8 mouse cellular contexts compared by ENCODE assay signal in the genomic region with DNA sequence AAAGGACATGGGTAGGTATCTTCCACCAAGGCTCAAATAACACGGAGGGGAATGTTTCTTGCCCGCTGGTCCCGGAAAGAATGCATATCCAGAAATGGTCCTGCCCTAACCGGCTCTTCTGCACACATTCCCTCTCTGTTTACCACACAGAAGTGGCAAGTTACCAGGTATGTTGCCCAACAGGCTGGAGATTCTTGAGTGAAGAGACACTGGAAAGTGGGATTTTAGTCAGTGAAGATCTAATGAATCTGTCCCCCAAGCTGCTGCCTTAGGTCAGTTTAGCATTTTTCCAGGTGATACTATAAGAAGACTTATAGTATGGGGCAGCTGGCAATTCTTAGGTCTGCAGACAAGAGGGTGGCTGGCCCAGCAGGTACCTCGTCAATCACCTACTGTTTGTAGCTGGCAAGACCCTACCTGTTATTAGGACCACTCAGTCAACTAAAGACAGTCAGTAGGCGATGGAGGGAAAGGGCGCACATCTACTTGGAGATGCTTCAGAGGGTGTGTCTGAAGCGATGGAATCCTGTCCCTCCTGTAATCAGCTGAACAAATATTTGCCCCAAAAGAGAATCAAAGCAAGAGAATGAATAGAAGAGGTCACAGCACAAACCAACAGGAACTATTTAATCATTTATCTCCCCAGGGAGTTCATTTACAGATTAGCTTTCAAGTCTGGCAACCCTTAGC. TPM values are rescaled to one million over a fixed set of nuclear protein-coding genes. Genes with fewer than 3 reads are reported as not detected.
DNase-seq lines count a peak whose midpoint lies in the region; ATAC-seq lines count a peak whose summit lies in the region.

No protein-coding gene starts in this region.

- H3K36me3 ChIP-seq in midbrain, embryonic 10.5 days, result peaks cover 58% of the 10 kb centered on the region

- 88% methylated on average over 8 of the region's 8 CpGs for WGBS in midbrain, embryonic 10.5 days

- H3K27ac ChIP-seq in brown adipose tissue, adult 24 weeks (replicated peaks; ENCODE audit: low read depth, low read length), result peak overlapping the region; percentile 100
- H3K27ac ChIP-seq in midbrain, embryonic 10.5 days (replicated peaks), result no peak overlapping the region

- no peak for ATAC-seq in activated CD4-positive, CD25-positive, alpha-beta regulatory T cell, adult 4 months

- H3K4me1 ChIP-seq in brown adipose tissue, adult 24 weeks (ENCODE audit: control insufficient read depth, insufficient read depth, insufficient read length, low read length), result peaks cover 34% of the 10 kb centered on the region
- peaks cover 57% of the 10 kb centered on the region for H3K4me1 ChIP-seq in midbrain, embryonic 10.5 days

- no peaks in the 10 kb centered on the region for H3K9me3 ChIP-seq in midbrain, embryonic 10.5 days (replicated peaks)

- H3K4me3 ChIP-seq in brown adipose tissue, adult 24 weeks (ENCODE audit: insufficient read depth, low read depth, low read length), result peak overlapping the region; percentile 68
- H3K4me3 ChIP-seq in midbrain, embryonic 10.5 days, result peak overlapping the region; percentile 88

- no peaks in the 10 kb centered on the region for H3K27me3 ChIP-seq in midbrain, embryonic 10.5 days (ENCODE audit: low read depth, poor library complexity, severe bottlenecking)

- peak; percentile 6 for DNase-seq in layer of hippocampus, adult 11-12 months (ENCODE audit: low spot score)
- no peak for DNase-seq in layer of hippocampus, postnatal 14 days (ENCODE audit: low spot score in 2 of 2)
- peak; percentile 34 for DNase-seq in induced T-regulatory cell, adult 2 months (ENCODE audit: low read depth)
- DNase-seq in midbrain, embryonic 10.5 days (ENCODE audit: low spot score), result no peak
- no peak for DNase-seq in gastrocnemius, postnatal 10 days
- DNase-seq in natural killer cell, adult 2 months (ENCODE audit: low spot score in 2 of 2), result no peak

RNA-seq across cellular contexts. Expression of a gene that starts 4.1 kb away (rescaled TPM):
- 100 to 1,000 TPM; 124 to 128 TPM for total RNA-seq in layer of hippocampus, postnatal 14 days (2021)
- 22.5 and 23.5 TPM in 2 replicates for polyA plus RNA-seq in brown adipose tissue, adult 24 weeks (2012; ENCODE audit: insufficient read depth, insufficient read length, missing spikeins)
- 107 and 128 TPM in 2 replicates for polyA plus RNA-seq in midbrain, embryonic 10.5 days (2016; fragmentation: Nextera tagmentation; extraction: Ambion mirVana)
- total RNA-seq in gastrocnemius, postnatal 10 days (2021), result 10 to 100 TPM; 19.6 to 21.4 TPM
- 10 to 100 TPM; 52.4 to 59.9 TPM for polyA plus RNA-seq in activated CD4-positive, CD25-positive, alpha-beta regulatory T cell, adult 4 months (2017; shearing (Covaris generic))

RNA-seq across cellular contexts. Expression of a gene that starts 20.3 kb away (rescaled TPM):
- 1 to 10 TPM; 2.5 to 4.7 TPM for total RNA-seq in layer of hippocampus, postnatal 14 days (2021)
- polyA plus RNA-seq in brown adipose tissue, adult 24 weeks (2012; ENCODE audit: insufficient read depth, insufficient read length, missing spikeins), result not detected in 2 replicates
- polyA plus RNA-seq in midbrain, embryonic 10.5 days (2016; fragmentation: Nextera tagmentation; extraction: Ambion mirVana), result 153 TPM in 2 replicates
- total RNA-seq in gastrocnemius, postnatal 10 days (2021), result 10 to 100 TPM; 10.4 to 12.8 TPM
- polyA plus RNA-seq in activated CD4-positive, CD25-positive, alpha-beta regulatory T cell, adult 4 months (2017; shearing (Covaris generic)), result 10 to 100 TPM; 21.3 to 23.3 TPM

Comparison
In these comparisons a context has a peak if more than half of its experiments do, and no peak if none do; other contexts are left out.
1. DNase-seq: peak in layer of hippocampus, adult 11-12 months (single experiment) and induced T-regulatory cell, adult 2 months (single experiment); none in layer of hippocampus, postnatal 14 days (0 of 2), midbrain, embryonic 10.5 days (single experiment), gastrocnemius, postnatal 10 days (single experiment) and natural killer cell, adult 2 months (0 of 2).
2. RNA of a gene that starts 20.3 kb away (polyA plus RNA-seq): 153 TPM in midbrain, embryonic 10.5 days and 21.3 to 23.3 TPM in activated CD4-positive, CD25-positive, alpha-beta regulatory T cell, adult 4 months; not detected in brown adipose tissue, adult 24 weeks; every median in the first group is over 10 times any median in the second.